Mouse (Mus musculus): Measurements from ENCODE around the gene Srek1.

DNA sequence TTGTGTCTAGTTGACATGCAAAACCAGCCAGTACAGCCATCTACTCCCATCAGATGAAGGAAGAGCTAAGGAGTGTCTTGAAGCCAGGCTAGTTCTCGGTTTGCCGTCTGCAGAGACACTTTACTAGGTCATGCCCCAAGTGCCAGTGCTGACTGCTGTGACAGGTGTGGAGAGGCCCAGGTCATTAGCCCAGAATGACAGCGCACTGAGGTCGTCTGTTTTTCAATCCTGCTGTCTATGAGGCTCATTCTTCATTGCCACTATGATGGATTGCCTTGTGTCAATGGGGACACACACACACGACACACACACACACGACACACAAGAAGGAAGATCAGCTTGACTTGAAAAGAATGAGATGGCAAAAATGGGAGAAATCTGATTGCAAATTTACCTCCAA, 79.0 kb downstream of the Srek1 start:
- TF ChIP-seq CTCF (conservative IDR thresholded peaks at IDR 0.05 in 1 of 2, IDR thresholded peaks at IDR 0.05 in 1 of 2; ENCODE audit: low read depth in 2 of 2, low read length in 2 of 2) (no peak), EP300 (IDR thresholded peaks at IDR 0.05; ENCODE audit: low read length) (no peak)

Data from CH12.LX (cell line).